Mouse (Mus musculus) intestine, postnatal 0 days (tissue): ENCODE measurements around the gene Vac14. TPM values are rescaled to one million over a fixed set of nuclear protein-coding genes. Genes with fewer than 3 reads are reported as not detected.

Experiments
- ATAC-seq: fragments of 200-750 bp; cut with Nextera tagmentation; 2 replicates; pipeline ENCODE4 v1.8.0; 2017; ENCODE audit warnings: mild to moderate bottlenecking, moderate TSS enrichment, moderate library complexity
- H3K27ac ChIP-seq: fragments of 300-500 bp; sonication (generic); 2 replicates; pipeline ENCODE4 v1.5.1; 2014; ENCODE audit warnings: mild to moderate bottlenecking, low read depth, low read length, moderate library complexity
- H3K27me3 ChIP-seq: fragments of 300-500 bp; sonication (generic); replicated peaks from 2 replicates; pipeline ENCODE4 v1.6.1; 2014; ENCODE audit warnings: low read length, mixed read lengths; ENCODE audit not compliant: control insufficient read depth, insufficient read depth
- H3K36me3 ChIP-seq: fragments of 300-500 bp; sonication (generic); 2 replicates; pipeline ENCODE4 v1.6.1; 2014; ENCODE audit warnings: mild to moderate bottlenecking, moderate library complexity; ENCODE audit not compliant: control insufficient read depth, insufficient read depth
- H3K4me1 ChIP-seq: fragments of 300-500 bp; sonication (generic); replicated peaks from 2 replicates; pipeline ENCODE4 v1.6.1; 2014; ENCODE audit warnings: antibody characterized with exemption, low read length, mixed read lengths; ENCODE audit not compliant: control insufficient read depth, insufficient read depth
- H3K4me2 ChIP-seq: fragments of 300-500 bp; sonication (generic); replicated peaks from 2 replicates; pipeline ENCODE4 v1.6.1; 2014; ENCODE audit warnings: low read depth, mild to moderate bottlenecking, moderate library complexity
- H3K4me3 ChIP-seq: fragments of 300-500 bp; sonication (generic); 2 replicates; pipeline ENCODE4 v1.5.1; 2014; ENCODE audit warnings: low read depth, low read length
- H3K9ac ChIP-seq: fragments of 300-500 bp; sonication (generic); 2 replicates; pipeline ENCODE4 v1.6.1; 2014; ENCODE audit warnings: mild to moderate bottlenecking, low read depth, low read length
- H3K9me3 ChIP-seq: fragments of 300-500 bp; sonication (generic); 2 replicates; pipeline ENCODE4 v1.6.1; 2016; ENCODE audit warnings: mixed run types; ENCODE audit not compliant: control insufficient read depth
- CTCF ChIP-seq: sonication (generic); IDR thresholded peaks from 2 replicates; pipeline ENCODE4 v1.5.1; 2016; ENCODE audit warnings: low read depth, mild to moderate bottlenecking, control low read depth, antibody characterized with exemption, moderate library complexity
- WGBS: fragments of 180-500 bp; shearing (Covaris S2); extraction: QIAGEN DNeasy Blood & Tissue Kit; methylation state at CpG from one replicate; pipeline ENCODE4 v1.1.7; 2014; 5-methylcytosine and 5-hydroxymethylcytosine counted together
- polyA plus RNA-seq: library from polyadenylated mRNA; unstranded; fragments of >200 nt; fragmentation: Nextera tagmentation; extraction: Ambion mirVana; gene quantifications from 2 replicates; pipeline ENCODE4 v1.2.1, GENCODE M21; 2015

Vac14 gene
- polyA plus RNA-seq, 1 experiment from 2014 or later, result 14.8 TPM

DNA sequence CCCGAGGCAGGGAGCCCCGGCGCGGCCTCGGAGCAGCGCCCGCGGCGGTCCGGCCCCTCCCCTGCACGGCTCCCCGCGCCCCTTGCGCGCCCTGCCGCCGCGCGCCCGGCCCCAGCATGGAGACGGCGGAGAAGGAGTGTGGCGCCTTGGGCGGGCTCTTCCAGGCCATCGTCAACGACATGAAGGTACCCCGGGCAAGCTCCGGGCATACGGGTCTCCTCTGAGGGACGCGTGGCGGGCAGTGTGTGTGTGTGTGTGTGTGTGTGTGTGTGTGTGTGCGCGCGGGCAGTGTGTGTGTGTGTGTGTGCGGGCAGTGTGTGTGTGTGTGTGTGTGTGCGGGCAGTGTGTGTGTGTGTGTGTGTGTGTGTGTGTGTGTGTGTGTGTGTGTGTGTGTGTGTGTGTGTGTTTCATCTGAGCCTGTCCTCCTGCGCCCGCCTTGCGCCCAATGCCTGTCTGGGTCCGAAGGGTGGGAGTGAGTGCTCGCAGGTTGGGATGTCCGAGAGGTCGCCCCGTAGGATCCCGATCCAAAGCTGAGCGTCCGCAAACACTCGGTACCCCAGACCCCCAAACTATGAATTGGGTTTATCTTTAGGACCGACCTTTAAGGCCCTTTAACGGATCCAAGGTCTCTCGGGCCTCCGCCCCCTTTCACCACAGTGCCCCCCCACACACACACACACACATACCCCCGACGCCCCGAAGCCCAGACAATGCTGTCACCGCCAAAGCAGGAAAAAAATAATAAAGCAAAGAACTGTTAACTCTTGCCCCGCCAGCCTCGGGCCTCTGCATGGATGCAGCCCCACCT, 103.4 kb downstream of the Vac14 start:
- peak overlapping the region; percentile 71 for H3K27ac ChIP-seq
- peak; percentile 61 for ATAC-seq
- no peak for TF ChIP-seq CTCF
- H3K4me2 ChIP-seq, result peak overlapping the region; percentile 94
- H3K4me1 ChIP-seq, result peaks cover 10% of the 10 kb centered on the region; the same call in 1 of the 2 replicates
- no peaks in the 10 kb centered on the region for H3K27me3 ChIP-seq
- H3K9me3 ChIP-seq, result no peaks in the 10 kb centered on the region
- no peaks in the 10 kb centered on the region; the same call in 1 of the 2 replicates for H3K36me3 ChIP-seq
- 1% methylated on average over 48 of the region's 59 CpGs for WGBS
- H3K9ac ChIP-seq, result peak overlapping the region; percentile 76
- peak overlapping the region; percentile 59 for H3K4me3 ChIP-seq

DNA sequence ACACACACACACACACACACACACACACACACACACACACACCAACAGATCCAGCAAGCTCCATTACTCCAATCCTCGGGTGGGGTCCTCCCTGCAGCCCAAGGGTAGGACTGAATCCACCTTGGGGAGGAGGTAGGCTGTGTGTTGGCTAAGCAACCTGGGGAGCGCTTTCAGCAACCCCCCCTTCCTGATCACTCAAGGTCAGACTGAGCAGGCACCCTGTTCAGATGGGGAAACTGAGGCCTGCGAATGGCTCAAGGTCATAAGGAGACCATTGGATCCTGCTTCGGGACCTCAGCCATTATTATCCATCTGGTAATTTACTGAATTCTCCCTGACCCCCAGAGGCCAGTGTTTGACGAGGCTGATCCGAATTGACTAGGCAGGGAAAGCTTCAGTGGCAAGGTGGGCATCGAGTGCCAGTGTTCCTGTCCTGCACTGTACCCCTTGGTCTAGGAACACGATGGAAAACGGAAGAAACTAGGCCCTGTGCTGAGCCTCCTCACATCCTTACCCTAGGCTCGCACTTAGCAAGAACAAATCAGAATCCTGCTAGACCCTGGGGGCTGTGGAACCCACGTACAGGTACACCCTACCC, 104.1 kb downstream of the Vac14 start:
- Histone ChIP-seq H3K9me3 (no peaks in the 10 kb centered on the region), H3K27me3 (no peaks in the 10 kb centered on the region), H3K9ac (peak overlapping the region; percentile 76; the same call in 1 of the 2 replicates), H3K36me3 (peaks cover 6% of the 10 kb centered on the region; the same call in 1 of the 2 replicates), H3K4me1 (peaks cover 6% of the 10 kb centered on the region; the same call in 1 of the 2 replicates), H3K27ac (no peak overlapping the region), H3K4me3 (peak overlapping the region; percentile 59), H3K4me2 (peak overlapping the region; percentile 94)
- TF ChIP-seq CTCF, result no peak
- WGBS, result 55% methylated on average over 11 of the region's 11 CpGs
- no peak for ATAC-seq

DNA sequence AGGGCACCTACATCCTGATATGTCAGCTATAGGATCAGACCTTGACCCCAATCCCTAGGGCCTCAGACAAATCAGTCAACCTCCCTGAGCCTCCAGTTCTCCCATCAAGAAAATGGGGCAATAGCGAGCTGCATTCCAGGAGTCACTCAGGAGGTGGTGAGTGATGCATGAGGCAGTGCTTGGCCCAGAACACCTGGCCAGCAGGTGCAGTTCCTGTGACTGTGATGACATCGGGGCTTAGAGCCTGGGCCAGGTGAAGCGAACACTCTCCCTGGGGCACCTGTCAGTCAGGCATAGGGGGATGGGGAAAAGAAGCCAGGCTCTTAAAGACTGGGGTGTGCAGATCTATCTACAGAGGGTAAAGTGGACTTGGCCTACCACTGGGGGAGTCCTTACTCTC, 106.1 kb downstream of the Vac14 start:
- no peak overlapping the region for H3K9ac ChIP-seq
- no peak overlapping the region for H3K4me3 ChIP-seq
- H3K4me1 ChIP-seq, result 0 out of 2 replicates have a peak, but pooled peaks cover 4% of the 10 kb centered on the region
- no peak overlapping the region; the same call in 1 of the 2 replicates for H3K4me2 ChIP-seq
- TF ChIP-seq CTCF, result no peak
- no peaks in the 10 kb centered on the region for H3K27me3 ChIP-seq
- WGBS, result 68% methylated on average over 3 of the region's 3 CpGs
- no peaks in the 10 kb centered on the region for H3K9me3 ChIP-seq
- ATAC-seq, result no peak
- H3K36me3 ChIP-seq, result peaks cover 23% of the 10 kb centered on the region; the same call in 1 of the 2 replicates
- no peak overlapping the region for H3K27ac ChIP-seq

DNA sequence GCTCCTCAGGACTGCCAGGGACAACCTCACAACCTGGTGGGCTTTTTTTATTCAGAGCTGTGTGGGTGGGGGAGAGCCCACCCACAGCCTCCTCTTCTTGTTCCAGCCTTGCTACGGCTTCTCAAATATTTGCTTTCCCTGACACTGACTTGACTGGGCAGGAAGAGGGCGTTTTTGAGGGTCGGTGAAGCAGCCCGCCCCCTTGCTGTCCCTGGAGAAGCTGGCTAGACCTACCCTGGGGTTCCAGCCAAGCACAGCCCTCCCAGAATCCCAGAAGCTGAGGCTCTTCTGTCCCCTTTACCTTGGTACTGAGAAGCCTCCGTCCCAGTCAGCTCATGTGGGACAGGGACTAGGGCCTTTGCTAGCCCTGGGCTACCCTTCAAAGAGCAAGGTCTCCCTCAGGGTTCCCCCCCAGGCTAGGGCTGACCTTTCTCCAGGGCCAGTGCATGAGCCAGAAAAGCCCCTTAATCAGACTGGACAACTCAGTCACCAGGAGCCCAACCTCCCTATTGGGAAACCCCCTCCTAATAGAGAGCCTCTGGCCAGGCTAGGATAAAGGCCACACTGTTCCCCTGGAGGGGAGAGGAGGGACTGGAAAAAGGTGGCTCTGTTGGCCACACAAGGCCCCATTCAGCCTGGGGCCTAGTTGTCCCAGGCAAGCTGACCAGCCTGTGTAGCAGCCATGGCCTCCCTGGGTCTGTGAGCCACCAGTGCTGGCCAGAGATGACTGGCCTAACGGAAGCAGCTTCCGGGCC, 106.9 kb downstream of the Vac14 start:
- ATAC-seq, result no peak
- 0 out of 2 replicates have a peak, but pooled peaks cover 4% of the 10 kb centered on the region for H3K4me1 ChIP-seq
- no peaks in the 10 kb centered on the region for H3K9me3 ChIP-seq
- TF ChIP-seq CTCF, result no peak; the same call in 1 of the 2 replicates
- H3K4me3 ChIP-seq, result no peak overlapping the region
- no peak overlapping the region for H3K27ac ChIP-seq
- 0 out of 2 replicates have a peak overlapping the region, but pooled peaks have one; percentile 7 for H3K9ac ChIP-seq
- no peak overlapping the region for H3K4me2 ChIP-seq
- no peaks in the 10 kb centered on the region for H3K27me3 ChIP-seq
- peaks cover 28% of the 10 kb centered on the region; the same call in 1 of the 2 replicates for H3K36me3 ChIP-seq
- 54% methylated on average over 7 of the region's 7 CpGs for WGBS

DNA sequence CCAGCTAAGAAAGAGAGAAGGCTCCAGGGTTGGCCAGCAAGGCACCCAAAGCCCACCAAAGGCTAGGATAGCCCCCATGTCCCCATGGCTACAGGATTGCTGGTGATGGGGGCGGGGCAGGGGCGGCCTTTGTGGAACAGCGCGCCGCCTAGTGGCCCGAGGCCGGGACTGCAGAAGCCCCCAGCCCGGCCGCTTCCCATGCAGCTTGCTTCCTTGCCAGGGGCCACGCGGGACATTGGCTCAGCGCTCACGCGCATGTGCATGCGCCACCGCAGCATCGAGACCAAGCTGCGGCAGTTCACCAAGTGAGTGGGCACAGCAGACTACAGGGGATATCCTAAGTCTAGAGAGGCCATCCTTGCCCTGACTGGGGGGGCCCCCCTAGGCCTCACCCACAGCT, 108.5 kb downstream of the Vac14 start:
- no peak overlapping the region for H3K4me3 ChIP-seq
- no peaks in the 10 kb centered on the region for H3K9me3 ChIP-seq
- 26% methylated on average over 18 of the region's 18 CpGs for WGBS
- peak; percentile 88 for TF ChIP-seq CTCF
- no peak overlapping the region for H3K27ac ChIP-seq
- H3K36me3 ChIP-seq, result peaks cover 39% of the 10 kb centered on the region; the same call in 1 of the 2 replicates
- no peak overlapping the region for H3K9ac ChIP-seq
- no peaks in the 10 kb centered on the region for H3K4me1 ChIP-seq
- no peak overlapping the region for H3K4me2 ChIP-seq
- no peak for ATAC-seq
- no peaks in the 10 kb centered on the region for H3K27me3 ChIP-seq
